Mouse (Mus musculus) G1E (cell line): ENCODE results near the gene Ccsap. TPM values are rescaled to one million over a fixed set of nuclear protein-coding genes. Genes with fewer than 3 reads are reported as not detected.
"Not testable (repeated sequence)": the region's sequence is repeated elsewhere in the genome, so short reads cannot be mapped to it uniquely, and the experiment has no call there.

ENCODE experiments used
- ATAC-seq: 2 replicates; pipeline ENCODE4 v1.8.0; 2016; ENCODE audit warnings: mild to moderate bottlenecking; ENCODE audit not compliant: insufficient number of reproducible peaks, poor library complexity, low FRiP score, severe bottlenecking; ENCODE audit errors: extremely low read depth
- DNase-seq: peaks from one replicate; pipeline ENCODE4 v3.0.0; 2012; ENCODE audit warnings: low spot score
- H3K27me3 ChIP-seq: 2 replicates; pipeline ENCODE4 v1.6.1; 2012; ENCODE audit warnings: mild to moderate bottlenecking, low read length, inconsistent platforms; ENCODE audit not compliant: insufficient read depth
- H3K36me3 ChIP-seq: replicated peaks from 2 replicates; pipeline ENCODE3; 2012; ENCODE audit warnings: mild to moderate bottlenecking, inconsistent platforms
- H3K4me1 ChIP-seq: 2 replicates; pipeline ENCODE4 v1.6.1; 2012; ENCODE audit warnings: low read depth, low read length, inconsistent platforms, mixed read lengths; ENCODE audit not compliant: insufficient read depth
- H3K4me3 ChIP-seq: 2 replicates; pipeline ENCODE4 v1.5.1; 2012; ENCODE audit warnings: low read depth, mild to moderate bottlenecking, inconsistent platforms, low read length, moderate library complexity, mixed read lengths
- H3K9me3 ChIP-seq: replicated peaks from 2 replicates; pipeline ENCODE4 v1.6.1; 2012; ENCODE audit warnings: inconsistent platforms
- CTCF ChIP-seq: IDR thresholded peaks from 2 replicates; pipeline ENCODE4 v1.5.1; 2012; ENCODE audit warnings: low read depth, low read length, inconsistent platforms, mixed read lengths
- GATA1 ChIP-seq: IDR thresholded peaks from 2 replicates; pipeline ENCODE4 v1.6.1; 2012; ENCODE audit warnings: borderline replicate concordance, low read length, inconsistent platforms, mixed read lengths
- GATA2 ChIP-seq: IDR thresholded peaks from 2 replicates; pipeline ENCODE4 v1.6.1; 2012; ENCODE audit warnings: low read depth, low read length, inconsistent platforms, borderline replicate concordance
- POLR2AphosphoS5 ChIP-seq: IDR thresholded peaks from 2 replicates; pipeline ENCODE4 v1.6.1; 2012; ENCODE audit warnings: low read depth, low read length, inconsistent platforms; ENCODE audit not compliant: insufficient replicate concordance
- TAL1 ChIP-seq: conservative IDR thresholded peaks from 2 replicates; pipeline ENCODE4 v1.6.1; 2012; ENCODE audit warnings: low read depth, low read length, inconsistent platforms, mixed read lengths
- polyA plus RNA-seq: library from polyadenylated mRNA; stranded (reverse); fragments of >175 nt; gene quantifications from 2 replicates; pipeline ENCODE4 v1.2.3, GENCODE M21; 2012
- total RNA-seq, 2 experiments: library from RNA; stranded (forward) in 1 of 2; stranded (reverse) in 1 of 2; fragments of 200-1000 nt in 1 of 2; fragments of >200 nt in 1 of 2; fragmentation: Nextera tagmentation in 1 of 2; gene quantifications; 2 replicates each; pipeline ENCODE4 v1.2.3; 2014 to 2017

Ccsap gene
- total and polyA plus RNA-seq, 3 experiments, result 9.4 to 16.3 (median 11.7) TPM

DNA sequence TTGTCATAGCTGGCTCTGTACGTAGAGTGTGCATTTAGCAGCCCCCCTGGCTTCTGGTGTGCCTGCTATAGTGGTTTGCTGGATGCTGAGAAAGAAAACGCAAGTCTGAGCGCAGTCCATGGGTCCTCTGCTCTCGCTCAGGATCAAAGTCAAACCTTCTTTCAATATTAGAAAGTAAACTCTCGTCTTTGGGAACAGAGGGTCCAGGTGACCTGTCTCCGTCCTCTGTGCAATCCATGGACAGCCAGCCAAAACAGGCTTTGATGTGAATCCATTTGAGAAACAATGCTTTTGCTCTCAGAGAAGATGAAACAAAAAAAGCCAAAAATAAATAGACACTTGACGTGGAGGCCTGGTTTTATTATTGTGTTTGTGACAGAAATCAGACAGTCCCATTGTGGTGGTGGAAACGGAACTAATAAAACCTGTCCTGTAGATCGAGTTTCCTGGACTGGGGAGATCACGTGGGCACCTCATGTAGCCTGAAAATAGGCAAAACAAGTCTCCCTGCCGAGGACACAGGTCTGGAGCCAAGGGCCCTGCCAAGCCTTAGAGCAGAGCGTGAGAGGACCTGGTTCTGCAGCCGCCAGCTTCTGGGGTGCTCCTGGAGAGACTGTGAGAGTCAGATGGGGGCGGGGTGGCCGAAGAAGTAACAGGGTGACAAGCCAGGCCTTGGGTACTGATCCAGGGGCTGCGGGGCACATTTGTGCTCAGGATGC lies 46.7 kb downstream of the Ccsap start:
- Histone ChIP-seq H3K4me3 (no peak overlapping the region), H3K36me3 (peaks cover 42% of the 10 kb centered on the region), H3K9me3 (no peaks in the 10 kb centered on the region), H3K27me3 (peaks cover 2% of the 10 kb centered on the region; the same call in 1 of the 2 replicates), H3K4me1 (no peaks in the 10 kb centered on the region)
- TF ChIP-seq GATA1 (no peak), CTCF (no peak), POLR2AphosphoS5 (no peak), TAL1 (no peak), GATA2 (no peak)
- DNase-seq (no peak), ATAC-seq (no peak)

DNA sequence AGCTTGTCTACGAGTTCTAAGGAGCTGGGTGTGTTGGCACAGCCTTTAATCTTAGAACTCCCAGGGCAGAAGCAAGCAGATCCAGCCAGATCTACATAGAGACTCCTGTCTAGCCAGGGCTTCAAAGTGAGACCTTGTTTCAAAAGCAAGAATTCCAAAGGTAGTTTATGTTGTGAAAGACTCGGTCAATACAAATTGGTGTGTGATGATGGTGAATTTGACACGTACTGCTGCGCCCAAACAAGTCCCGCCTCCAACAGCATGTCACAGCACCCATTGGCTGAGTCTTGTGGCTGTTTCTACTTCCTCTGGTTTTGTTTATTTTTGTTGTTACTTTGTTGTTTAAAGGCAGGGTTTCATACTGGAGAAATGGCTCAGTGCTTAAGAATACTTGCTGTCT lies 47.8 kb downstream of the Ccsap start:
- H3K36me3 ChIP-seq, result peaks cover 40% of the 10 kb centered on the region
- TF ChIP-seq TAL1 (no peak), GATA2 (no peak), GATA1 (no peak), POLR2AphosphoS5 (no peak), CTCF (no peak)
- no peak for DNase-seq
- no peak for ATAC-seq
- H3K4me1 ChIP-seq, result no peaks in the 10 kb centered on the region
- no peaks in the 10 kb centered on the region for H3K9me3 ChIP-seq
- no peak overlapping the region for H3K4me3 ChIP-seq
- peaks cover 6% of the 10 kb centered on the region; the same call in 1 of the 2 replicates for H3K27me3 ChIP-seq

DNA sequence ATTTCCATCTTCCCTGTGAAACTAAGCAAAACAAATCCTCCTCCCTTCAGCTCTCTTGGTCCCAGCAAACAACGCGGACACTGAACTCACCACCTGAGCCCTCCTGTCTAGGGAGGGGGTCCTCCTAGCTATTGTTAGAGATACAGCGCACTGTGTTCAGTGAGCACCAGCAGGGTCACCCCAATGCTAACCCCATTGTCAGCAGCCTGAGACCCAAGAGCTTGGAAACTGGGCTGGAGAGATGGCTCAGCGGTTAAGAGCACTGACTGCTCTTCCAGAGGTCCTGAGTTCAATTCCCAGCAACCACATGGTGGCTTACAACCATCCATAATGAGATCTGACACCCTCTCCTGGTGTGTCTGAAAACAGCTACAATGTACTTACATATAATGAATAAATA lies 50.7 kb downstream of the Ccsap start:
- not testable (repeated sequence) for H3K9me3 ChIP-seq, ATAC-seq, DNase-seq, H3K4me1 ChIP-seq, H3K4me3 ChIP-seq
- Histone ChIP-seq H3K27me3 (peaks cover 19% of the 10 kb centered on the region; the same call in 1 of the 2 replicates), H3K36me3 (peaks cover 17% of the 10 kb centered on the region)

DNA sequence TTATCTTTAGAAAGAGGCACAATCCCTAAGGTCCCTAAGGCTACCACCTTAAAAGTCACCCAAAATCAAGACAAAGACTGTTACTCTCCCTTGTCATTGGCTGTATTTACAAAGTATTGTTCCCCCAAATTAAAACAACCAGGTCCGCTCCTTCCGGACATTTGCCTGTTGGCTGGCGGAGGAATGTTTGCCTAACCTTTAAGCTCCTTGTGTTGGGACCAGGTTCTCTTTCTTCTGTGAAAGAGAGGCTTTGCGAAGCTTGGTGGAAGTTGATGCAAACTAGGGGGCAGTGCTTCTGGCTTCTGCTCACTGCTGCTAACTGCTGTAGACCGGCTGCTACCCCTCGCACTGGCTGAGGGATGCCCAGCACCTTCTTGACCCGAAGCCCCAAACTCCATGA lies 51.3 kb downstream of the Ccsap start:
- Histone ChIP-seq H3K9me3 (no peaks in the 10 kb centered on the region), H3K36me3 (peaks cover 10% of the 10 kb centered on the region), H3K4me1 (no peaks in the 10 kb centered on the region), H3K4me3 (no peak overlapping the region), H3K27me3 (peaks cover 19% of the 10 kb centered on the region; the same call in 1 of the 2 replicates)
- no peak for ATAC-seq
- TF ChIP-seq CTCF (no peak), GATA2 (no peak), POLR2AphosphoS5 (no peak), GATA1 (no peak), TAL1 (no peak)
- DNase-seq, result no peak

DNA sequence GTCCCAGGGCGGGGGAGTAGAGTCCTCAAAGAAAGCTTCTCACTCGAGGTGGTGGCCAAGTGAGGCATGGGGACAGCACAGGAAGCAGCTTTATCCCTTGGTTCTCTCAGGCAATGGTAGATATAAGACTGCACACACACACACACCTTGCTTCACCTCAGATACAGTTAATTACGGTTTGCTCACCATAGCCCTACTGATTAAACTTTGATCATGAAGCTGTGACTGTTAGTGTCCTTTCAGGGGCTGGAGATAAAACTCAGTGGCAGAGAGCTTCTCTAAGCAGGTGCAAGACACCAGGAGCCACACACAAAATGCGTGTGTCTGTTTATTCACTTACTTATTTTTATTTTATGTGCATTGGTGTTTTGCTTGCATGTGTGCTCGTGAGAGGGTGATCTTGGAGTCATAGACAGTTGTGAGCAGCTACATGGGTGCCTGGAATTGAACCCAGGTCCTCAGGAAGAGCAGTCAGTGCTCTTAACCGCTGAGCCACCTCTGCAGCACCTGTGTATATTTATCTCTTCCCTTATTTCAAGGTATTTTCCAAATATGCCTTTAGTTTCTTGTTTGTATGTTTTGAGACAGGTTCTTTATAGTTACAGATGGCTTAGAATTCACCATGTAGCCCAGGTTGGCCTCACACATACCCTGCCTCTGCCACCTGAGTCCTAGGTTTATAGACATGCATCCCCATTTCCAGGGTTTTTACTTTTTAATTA lies 52.0 kb downstream of the Ccsap start:
- TF ChIP-seq TAL1, result no peak
- no peak for TF ChIP-seq POLR2AphosphoS5
- no peak for TF ChIP-seq CTCF
- TF ChIP-seq GATA1, result no peak
- no peak for TF ChIP-seq GATA2
- ATAC-seq (no peak), DNase-seq (no peak)
- H3K9me3 ChIP-seq, result no peaks in the 10 kb centered on the region
- no peak overlapping the region for H3K4me3 ChIP-seq
- H3K4me1 ChIP-seq, result no peaks in the 10 kb centered on the region
- H3K36me3 ChIP-seq, result peaks cover 8% of the 10 kb centered on the region
- H3K27me3 ChIP-seq, result peaks cover 19% of the 10 kb centered on the region; the same call in 1 of the 2 replicates

DNA sequence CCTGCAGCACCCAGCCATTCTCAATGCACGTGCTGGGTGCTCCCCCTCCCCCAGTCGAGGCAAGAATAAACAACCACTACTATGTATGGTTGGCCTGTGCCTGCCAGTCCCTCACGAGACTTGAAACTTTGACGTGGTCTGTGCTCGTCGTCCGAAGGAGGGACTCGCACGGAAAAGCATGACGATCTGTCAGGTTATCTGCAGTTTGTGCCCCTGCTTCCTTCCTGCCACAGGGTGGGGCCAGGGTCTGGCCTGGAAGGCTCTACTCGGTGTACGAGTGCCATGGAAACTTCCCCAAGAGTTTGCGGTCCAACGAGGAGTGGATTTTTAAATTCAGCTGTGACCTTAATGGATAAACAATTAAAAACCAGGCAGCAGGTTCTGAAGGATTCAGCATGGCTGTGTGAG lies 53.0 kb downstream of the Ccsap start:
- TF ChIP-seq GATA2, result no peak
- no peak for TF ChIP-seq GATA1
- no peak for TF ChIP-seq CTCF
- TF ChIP-seq TAL1, result no peak
- TF ChIP-seq POLR2AphosphoS5, result no peak
- peaks cover 19% of the 10 kb centered on the region; the same call in 1 of the 2 replicates for H3K27me3 ChIP-seq
- peaks cover 8% of the 10 kb centered on the region for H3K36me3 ChIP-seq
- no peak overlapping the region for H3K4me3 ChIP-seq
- no peaks in the 10 kb centered on the region for H3K4me1 ChIP-seq
- ATAC-seq, result no peak; the same call in 1 of the 2 replicates
- H3K9me3 ChIP-seq, result no peaks in the 10 kb centered on the region
- peak; percentile 29 for DNase-seq

DNA sequence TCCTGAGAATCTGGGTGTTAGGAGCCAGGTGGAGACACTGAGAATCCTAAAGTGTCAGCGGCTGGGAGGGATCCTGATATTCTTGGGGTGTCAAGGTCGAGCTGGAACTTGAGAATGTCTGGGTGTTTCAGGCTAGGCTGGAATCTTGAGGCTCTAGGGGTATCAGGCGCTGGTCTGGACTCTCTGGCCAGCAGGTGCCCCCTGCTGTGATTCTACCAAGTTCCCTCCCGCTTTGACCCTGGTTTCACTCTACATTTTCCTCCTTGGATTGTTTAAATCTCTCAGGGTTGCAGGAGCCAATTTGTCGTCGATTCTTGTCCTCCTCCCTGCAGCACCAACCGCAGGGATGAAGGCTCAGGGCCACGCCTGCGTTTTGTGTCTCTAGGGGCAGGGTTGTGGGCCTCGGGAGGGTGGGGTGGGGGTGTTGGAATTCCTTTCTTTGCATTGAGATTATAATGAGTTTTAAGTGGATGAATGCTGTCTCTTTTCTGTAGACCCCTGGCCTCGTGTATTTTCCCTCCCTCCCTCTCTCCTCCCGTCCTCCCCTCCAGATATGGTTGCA lies 53.6 kb downstream of the Ccsap start:
- H3K4me1 ChIP-seq, result no peaks in the 10 kb centered on the region
- no peak for DNase-seq

More for the DNA sequence above, 53.6 kb downstream of the Ccsap start:
- peak overlapping the region; percentile 65 for H3K4me3 ChIP-seq
- peaks cover 8% of the 10 kb centered on the region for H3K36me3 ChIP-seq
- H3K9me3 ChIP-seq, result no peaks in the 10 kb centered on the region
- peaks cover 19% of the 10 kb centered on the region; the same call in 1 of the 2 replicates for H3K27me3 ChIP-seq
- ATAC-seq, result no peak
- TF ChIP-seq GATA1 (no peak), TAL1 (no peak), POLR2AphosphoS5 (no peak), GATA2 (no peak), CTCF (no peak)
